Mouse (Mus musculus) testis, adult 2 months (tissue): ENCODE data around the gene Hexim2.

Experiments
- CTCF ChIP-seq: fragments of 200-500 bp; IDR thresholded peaks from 2 replicates; pipeline ENCODE4 v1.5.1; 2012; ENCODE audit warnings: low read depth, mild to moderate bottlenecking, inconsistent platforms, low read length, moderate library complexity; ENCODE audit not compliant: control insufficient read depth, insufficient read depth, insufficient replicate concordance
- POLR2A ChIP-seq: fragments of 200-500 bp; IDR thresholded peaks from 2 replicates; pipeline ENCODE4 v1.6.1; 2012; ENCODE audit warnings: low read depth, mild to moderate bottlenecking, inconsistent platforms, low read length, moderate library complexity; ENCODE audit not compliant: control insufficient read depth

DNA sequence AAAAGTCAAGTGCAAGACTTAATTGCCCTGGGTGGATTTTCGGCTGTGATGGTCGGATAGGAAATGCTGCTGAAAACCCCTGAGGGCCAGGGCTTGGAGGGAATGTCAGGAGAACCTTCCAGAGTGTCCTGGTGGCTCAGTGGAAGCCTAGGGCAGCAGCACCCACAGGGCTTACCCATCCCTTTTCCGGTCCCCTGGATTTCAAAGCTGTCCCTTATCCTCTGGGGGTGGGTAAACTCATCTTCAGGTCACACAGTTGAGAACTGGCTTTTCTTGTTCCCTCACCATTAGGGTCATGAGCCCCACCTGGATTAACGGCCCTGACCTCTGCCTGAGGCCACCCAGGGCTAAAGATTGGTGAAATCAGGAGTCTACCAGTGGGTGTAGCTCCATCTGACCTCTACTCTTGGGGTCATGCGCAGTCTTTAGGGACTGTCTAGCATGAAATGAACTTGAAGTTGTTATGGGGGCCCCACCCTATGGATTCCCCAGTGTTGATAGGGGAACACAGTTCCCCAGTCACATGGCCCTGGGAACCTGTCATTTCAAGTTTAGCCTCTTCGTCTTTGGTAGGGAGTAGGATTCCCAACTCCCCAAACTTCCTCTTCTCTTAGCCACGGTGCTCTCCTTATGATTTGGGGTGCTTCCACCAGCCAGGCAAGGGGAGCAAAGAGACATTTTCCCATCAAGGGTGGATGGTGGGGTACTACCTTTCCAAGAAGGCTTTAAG, 41.0 kb downstream of the Hexim2 start:
- no peak for TF ChIP-seq POLR2A
- no peak for TF ChIP-seq CTCF
